Mouse (Mus musculus) 3134 (cell line): ENCODE data around the gene Galnt2.

ENCODE experiments used
- DNase-seq: peaks from one replicate; pipeline ENCODE4 v3.0.0-alpha.2; 2011; ENCODE audit warnings: low spot score; ENCODE audit not compliant: insufficient read length; ENCODE audit errors: extremely low read depth

Galnt2 gene

DNA sequence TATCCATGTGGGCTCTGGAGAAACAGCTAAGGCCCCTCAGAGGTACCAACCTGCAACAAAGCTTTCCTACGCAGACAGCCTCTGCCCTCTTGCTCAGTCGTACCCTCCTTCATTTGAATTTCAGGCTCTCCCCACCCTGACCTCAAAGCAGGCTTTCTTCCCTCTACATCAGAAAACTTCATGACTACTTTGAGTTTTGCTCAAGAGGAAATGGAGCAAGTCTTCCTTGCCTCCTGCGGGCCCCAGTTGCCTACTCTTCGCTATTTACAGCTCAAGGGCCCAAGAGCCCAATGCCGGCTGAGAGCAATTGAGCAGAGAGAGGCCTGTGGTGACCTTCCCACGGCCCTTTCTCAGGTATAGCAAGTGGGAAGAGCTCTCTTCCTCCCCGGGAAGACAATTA, 131.4 kb downstream of the Galnt2 start:
- no peak for DNase-seq

DNA sequence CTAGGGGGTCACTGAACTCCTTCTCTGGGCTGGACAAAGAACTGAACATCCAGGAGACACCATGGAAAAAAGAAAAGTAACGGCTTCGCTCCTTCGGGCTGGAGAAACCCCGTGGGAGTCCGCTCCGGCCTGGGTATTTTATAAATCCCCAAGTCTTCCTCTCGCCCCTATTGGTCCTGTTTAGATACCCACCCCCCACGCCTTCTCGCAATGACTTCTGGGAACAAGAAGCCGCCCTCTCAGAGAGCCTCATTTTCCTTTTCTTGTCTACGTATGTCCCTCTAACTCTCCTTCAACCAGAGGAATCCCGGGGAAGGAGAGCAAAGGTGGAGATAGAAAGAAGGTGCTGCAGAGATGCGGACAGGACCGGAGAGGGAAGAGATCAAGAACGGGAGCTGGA, 132.1 kb downstream of the Galnt2 start:
- no peak for DNase-seq

DNA sequence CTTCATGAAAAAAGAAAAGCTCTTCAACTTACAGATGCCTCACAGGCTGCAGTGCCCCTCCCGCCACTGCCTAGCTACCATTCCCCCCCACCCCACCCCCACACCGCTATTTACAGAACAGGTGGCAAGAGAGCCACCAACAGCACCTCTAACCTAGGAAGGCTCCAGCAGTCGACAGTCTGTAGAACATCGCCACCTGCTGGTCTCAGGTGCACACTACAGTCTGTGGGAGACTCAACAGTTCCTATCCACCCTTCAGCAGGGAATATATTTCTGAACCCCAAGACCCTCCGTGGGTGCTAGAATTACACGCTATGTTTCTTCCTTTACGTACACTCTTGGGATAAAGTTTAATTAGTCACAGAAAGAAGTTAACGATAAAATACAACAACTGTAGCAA, 137.0 kb downstream of the Galnt2 start:
- DNase-seq: peak; percentile 32

DNA sequence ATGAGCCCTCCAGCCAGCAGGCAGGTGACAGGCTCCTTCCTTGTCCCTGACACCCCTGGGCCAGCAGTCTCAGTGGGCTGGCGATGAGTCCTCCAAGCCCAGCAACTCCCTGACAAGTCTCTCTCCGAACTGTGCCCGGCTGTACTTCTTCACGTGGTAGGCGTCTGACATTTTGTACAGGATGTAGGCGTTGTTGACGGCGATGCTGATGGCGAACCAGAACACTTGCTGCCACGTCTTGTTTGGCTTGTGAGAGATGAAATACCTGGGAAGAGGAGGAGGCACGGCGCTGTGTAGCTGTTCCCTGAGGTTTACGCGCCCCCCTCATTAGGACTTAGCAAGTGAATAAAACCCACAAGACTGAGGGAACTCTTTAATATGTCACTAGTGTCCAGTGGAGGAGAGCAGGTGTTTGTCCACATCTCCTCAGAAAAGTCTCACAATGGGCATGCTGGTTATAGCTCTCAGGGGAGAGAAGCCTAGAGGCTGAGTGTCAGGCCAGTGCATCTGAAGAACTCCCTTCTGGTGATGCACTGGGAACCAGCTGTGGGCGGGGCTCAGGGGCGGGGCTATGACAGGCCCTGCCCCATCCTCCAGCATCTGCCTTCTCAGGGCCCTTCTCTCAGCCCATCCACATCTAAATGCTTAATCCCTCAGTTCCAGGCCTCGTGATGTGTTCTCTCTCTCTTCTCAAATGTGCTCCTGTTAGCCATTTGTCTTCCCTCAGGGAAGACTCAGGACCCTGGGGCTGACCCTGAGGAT, 139.4 kb downstream of the Galnt2 start:
- no peak for DNase-seq

DNA sequence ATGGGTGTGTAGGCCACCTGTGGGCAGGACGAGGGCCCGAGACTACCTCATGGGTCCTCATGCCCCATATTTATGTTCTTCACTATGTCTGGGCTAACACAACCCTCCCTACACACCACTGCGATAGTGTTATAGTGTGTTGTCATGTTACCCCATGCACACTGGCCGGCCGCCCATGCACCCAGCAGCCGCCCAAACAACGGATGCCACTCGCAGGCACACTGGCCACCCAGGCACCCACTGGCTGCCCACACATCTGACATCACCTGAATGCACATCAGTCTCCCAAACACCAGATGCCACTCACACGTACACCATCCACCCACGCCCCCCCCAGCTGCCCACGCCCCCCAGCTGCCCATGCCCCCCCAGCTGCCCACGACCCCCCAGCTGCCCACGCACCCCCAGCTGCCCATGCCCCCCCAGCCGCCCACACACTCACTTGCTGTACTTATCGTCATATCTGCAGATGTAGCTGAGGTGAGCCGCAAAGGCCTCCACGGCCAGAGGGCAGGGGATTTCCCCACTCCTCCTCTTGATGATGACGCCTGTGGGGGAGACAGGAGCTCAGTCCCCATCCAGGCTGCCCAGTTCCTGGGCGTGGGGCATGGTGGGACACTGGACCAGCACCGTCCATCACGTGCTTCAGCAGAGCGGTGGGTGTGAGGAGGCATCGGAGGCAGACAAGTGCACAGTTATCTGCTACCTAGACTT, 140.4 kb downstream of the Galnt2 start:
- DNase-seq: no peak

DNA sequence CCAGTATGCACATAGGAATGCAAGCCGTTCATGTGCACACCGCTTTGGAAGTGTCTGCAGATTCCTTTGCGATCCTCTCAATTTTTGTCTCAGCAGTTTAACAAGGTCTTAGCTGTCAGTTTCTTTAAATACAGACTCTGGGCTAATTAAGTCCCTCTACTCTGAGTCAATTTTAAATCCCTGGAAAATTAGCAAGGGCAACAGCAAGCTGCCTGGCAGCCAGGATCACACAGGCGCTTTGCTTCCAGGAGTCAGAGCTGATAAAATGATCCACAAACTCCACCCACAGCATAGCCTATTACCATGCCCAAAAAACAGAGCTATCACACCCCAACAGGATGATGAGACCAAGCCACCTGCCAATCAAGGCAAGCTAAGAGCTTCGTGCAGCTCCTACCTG, 142.6 kb downstream of the Galnt2 start:
- no peak for DNase-seq

DNA sequence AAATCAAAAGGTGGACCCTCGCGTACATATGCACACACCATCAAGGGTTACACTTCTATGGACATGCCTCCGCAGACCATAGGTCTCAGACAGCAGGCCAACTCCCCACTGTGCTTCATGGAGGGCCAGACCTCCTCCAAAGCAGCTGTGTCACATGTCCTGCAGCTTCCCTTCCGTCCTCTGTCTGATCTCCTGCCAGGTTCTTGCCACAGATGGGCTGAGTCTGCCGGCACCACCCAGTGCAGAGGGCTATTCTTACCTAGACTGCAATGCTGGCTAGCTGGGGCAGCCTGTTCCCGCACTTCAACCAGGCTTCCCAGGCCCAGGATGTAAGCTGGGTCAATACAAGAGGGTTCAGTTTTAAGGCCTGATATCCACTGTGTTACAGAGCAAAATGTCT, 144.0 kb downstream of the Galnt2 start:
- no peak for DNase-seq

DNA sequence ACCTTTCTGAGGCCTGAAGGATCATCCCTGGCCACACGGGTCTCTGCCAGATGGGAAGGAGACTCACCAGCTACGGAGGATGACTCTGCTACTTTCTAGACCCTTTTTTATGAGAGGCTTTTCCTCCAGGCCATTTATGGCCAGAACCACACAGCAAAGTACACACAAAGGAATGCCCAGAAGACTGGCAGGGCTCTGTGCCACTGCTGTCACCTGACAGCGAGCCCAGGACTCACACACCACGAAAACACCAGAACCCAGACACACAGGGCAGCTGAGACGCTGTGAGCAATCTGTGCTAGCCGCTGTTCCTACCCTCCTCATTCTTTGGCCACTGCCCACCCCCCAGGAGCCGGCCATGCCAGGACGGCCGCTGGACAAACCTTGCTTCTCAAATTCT, 144.5 kb downstream of the Galnt2 start:
- no peak for DNase-seq

DNA sequence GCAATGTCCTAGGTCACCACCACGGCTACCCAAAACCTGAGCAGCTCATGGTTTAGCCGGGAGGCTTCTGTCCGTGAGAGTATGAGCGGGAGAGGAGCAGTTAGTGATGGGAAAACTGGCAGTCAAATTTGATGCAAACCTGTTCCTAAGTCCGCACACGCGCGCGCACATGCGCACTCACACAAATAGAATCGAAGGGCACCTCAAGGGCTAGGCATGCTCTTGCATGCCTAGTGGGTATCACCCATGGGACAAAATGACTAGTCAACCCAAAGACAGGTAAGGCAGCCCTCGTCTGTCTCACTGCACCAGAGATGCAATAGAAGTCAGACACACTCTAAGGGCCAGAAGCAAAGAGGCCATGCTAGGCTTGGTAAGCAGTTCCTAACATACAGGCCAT, 145.2 kb downstream of the Galnt2 start:
- no peak for DNase-seq

DNA sequence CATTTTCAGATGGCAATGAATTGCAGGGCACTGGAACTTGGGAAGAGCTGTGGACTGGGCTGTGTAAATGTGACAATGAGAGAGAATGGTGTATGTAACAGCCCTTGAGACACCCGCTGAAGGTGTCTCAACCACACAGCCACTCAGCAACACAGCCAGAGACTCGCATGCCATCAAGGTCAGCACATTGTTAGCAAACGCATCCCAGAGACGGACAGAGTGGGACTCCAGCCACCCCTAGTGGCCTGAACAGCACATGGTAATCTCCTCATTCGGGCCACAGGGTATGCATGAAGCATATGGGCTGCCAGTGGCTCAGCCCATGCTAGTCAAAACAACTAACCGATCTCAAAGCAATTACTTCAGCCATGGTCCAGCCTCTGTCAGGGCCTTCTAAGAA, 148.1 kb downstream of the Galnt2 start:
- no peak for DNase-seq

DNA sequence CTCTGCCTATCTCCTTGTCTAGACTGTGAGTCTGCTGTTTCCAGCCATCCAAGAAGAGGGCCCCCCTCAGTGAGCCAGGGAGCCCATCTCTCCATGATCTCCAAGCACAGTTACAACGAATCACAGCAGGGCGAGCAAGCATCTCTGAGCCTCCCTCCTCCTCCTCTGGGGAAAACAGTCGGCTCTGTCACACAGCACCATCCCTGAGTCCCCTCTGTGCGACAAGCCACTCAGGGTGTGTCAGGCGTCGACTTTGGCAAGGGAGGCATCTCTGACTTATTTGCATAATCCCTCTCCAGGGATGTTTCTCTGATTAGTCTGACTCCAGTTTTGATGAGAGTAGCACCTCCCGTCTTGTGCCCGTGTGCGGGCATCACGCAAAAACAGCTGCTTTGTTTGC, 151.0 kb downstream of the Galnt2 start:
- DNase-seq: no peak

DNA sequence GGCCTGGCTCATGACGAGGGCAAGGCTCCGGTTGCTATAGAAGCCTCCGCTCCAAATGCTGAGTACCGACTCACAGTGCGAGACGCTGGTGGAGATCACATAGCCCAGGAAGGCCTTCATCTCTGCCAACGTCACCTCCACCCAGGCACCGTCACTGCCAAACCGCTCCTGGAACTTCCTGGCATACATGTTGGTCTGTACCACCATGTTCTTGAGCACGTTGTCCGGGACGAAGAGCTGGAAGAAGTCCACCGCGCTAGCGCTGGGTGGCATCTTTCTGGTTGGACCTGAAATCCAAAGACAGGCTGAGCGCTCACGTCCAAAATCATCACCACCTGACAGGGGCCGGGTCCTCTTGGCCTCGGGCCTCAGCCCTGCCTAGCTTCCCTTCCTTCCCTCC, 153.1 kb downstream of the Galnt2 start:
- DNase-seq: no peak

DNA sequence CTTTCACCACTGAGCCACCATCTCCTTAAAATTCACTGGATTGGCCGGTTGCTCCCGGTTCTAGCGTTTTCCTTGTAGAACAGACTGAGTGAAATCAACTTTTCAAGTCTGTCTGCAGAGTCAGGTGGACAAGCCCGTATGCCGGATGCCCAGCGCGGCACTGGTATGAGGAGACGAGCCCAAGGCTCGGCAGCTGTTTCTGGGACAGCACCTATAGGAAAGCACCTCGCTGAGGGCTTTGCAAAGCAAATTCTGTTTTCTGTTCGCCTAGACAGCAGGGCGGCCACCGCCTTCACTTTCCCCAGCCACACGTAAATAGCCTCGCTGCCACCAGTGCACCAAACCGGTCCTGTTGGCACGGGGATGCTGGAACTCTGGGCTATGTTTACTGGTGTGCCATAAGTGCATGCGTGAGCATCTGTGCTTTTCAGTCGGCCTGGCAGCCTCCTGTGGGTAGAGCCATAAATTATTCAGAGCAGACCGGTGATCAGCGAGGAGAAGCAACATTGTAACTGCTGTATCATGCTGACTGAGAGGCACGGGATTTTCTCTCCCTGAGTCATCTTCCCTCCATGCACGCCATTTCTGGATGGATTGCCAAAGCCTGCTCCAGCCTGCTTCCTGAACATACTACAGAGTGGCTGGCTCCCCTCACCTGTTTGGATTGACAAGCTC, 155.2 kb downstream of the Galnt2 start:
- no peak for DNase-seq

DNA sequence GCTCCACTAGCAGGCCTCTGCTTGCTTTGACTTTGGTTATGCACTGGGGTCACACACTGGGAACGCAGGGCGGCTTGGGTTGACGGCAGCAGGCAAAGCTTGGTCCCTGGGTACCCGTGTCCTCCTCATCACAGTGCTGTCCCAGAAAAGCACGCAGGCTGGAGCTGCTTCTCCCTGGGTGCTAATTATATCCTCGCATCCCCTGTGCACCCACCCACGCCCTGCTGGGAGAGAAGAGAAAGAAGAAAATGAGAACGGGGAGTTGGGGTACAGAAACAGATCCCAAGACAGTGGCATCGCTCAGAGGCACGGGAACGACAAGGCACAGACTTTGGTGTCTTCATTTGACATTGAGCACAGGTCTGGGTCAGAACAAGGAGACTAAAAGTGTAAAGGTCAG, 158.3 kb downstream of the Galnt2 start:
- DNase-seq: no peak

DNA sequence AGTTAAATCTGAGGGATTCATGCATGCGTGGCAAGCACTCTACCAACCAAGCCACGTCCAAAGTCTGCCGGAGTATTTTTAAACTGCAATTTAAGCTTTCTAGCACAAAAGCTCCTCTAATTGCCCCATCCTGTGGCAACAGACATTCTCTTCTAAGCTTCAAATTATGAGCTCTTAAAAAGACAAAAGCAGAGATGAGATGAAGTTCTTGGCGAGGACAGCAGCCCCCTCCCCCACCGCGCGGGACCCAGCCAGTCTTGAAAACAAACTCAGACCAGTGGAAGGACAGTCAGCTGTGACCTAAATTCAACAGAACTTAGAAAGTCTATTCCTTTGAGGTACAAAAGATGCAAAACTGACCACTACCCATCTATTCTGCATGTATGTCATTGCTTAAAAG, 160.0 kb downstream of the Galnt2 start:
- no peak for DNase-seq

DNA sequence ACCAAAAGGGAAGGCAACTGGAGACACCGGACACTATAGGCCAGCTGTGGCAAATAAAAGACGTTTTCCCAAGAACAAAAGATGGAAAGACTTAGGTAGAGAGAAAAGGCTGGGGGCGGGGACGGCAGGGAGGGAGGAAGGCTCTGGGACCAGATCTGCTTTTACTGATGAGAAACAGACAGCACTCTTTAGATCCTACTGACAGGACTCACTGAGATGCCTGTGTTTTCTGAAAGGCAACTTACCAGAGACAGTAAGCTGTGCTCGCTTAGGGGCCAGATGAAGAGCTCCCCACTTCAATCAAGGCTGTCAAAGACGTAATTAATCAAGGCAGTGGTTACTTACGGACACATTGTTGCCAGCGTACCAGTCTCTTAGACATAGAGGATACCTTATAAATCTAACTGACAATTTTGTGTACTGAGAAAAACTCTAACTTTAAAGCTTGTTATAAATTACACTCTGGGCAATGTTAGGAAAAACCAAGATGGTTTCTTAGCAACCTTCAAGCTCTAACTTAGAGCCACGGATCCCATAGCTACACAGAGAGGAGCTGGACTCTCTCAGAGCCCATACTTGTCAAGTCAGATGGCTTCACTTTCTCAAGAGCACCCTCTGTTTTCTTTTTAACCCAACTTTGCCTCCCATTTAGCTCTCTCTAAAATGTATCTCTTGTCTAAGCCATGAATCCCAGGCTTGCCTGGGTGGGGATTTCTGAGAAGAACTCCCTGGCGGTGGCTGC, 161.3 kb downstream of the Galnt2 start:
- DNase-seq: no peak

DNA sequence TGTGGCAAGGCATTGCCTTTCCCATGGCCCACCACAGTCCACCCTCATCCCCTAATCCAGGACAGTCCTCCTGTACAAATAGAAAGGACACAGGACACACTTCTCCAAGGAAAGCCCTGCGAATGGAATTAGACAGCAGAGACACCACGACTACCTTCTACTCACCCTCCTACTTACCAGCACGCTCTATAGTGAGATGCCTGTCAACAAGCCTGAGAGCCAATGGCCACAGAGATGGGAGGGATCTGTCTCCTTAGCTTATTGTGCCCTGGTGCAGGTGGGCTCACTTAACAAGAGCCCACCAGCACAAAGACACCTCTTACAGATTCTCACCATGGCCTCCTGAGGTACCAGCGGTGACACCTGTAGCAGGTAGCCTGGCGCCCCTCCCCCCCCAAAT, 161.8 kb downstream of the Galnt2 start:
- DNase-seq: no peak

DNA sequence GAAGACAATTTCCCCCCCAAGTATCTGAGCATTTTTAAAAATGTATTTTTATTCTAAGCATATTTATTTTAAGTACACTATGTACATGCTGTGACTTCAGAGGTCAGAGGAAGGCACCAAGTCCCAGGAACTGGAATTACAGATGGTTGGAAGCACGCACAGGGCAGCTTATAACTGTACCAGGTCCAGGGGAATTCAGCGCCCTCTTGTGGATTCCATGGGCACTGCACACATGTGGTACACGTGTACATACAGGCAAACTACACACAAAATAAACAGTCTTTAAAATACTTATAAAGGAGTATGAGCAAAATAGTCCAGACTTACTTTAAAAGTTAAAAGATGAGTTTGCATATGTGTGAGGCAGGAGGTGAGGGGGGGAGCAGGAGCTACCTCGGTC, 162.7 kb downstream of the Galnt2 start:
- no peak for DNase-seq

DNA sequence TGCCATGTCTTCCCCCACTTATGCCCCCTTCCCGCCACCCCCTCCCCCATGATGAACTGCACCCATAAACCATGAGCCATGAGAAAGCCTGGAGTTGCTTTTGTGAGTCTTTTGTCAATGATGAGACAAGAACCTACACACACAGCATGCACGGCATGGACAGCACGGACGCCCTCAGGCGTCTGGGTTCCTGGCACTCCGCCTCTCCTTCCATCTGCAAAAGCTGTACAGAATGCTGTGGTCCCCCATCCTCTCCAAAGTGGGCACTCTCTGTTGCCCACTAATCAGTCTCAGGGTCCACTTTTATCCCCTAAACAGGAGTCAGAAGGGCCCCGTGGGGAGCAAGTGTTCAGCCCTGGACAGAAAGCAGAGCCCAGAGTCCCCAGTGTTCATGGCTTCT, 163.8 kb downstream of the Galnt2 start:
- no peak for DNase-seq
